Mouse (Mus musculus): ENCODE measurements around the gene Rlf. TPM values are rescaled to one million over a fixed set of nuclear protein-coding genes. Genes with fewer than 3 reads are reported as not detected.

Gene Rlf
- 4.6 TPM for polyA plus RNA-seq (2014; fragmentation: Illumina TruSeq; extraction: RNeasy Lipid Tissue Mini Kit (QIAGEN cat#74804); ENCODE audit: insufficient read depth, low read depth, low replicate concordance)

DNA sequence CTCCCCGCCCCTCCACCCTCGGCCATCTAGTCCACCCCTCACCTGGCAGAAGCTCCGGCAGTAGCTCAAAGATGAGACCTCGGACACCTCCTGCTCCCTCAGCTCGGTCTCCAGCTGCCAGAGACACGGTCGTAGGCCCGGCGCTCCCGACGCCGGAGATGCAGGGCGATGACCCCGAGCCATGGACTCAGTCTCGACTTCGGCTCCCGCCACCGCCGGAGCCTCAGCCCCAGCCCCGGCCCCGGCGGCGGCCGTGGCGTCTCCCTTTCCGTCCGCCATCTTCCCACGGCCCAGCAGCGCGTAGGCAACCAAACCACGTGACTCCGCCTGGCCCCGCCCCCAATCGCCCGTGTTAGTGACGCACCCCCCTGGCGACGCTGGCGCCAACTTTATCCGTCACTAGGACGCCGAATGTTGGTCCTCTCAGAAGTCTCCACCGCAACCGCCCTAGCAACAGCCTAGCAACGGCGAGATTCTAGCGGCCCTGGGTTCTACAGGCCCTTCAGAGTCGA, at the start of gene Rlf:
TSS of gene Rlf (minus strand) at position 292 of the 512 bp plus-strand sequence.

DNA sequence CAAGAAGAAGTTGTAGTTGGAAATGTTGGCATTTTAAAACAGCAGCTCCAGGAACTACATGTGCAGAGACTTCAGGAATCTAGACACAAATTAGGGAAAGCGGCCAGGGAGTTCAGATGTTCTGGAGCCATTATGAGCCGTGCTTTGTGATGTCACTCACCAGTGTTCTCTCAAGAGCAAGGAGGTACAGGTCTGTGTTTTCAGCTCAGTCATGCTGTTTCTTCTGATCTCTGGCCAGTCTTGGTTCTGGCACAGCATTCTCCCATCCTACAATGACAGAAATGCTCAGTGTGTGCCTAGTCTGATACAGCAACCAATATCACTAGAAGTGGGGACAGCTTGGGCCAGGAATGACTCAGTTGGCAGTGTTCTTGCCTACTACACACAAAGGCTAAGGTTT, 105.8 kb downstream of the Rlf start, which contains the start of gene Tmco2:
TSS of gene Tmco2 (minus strand) at position 101 of the 400 bp plus-strand sequence.

DNA sequence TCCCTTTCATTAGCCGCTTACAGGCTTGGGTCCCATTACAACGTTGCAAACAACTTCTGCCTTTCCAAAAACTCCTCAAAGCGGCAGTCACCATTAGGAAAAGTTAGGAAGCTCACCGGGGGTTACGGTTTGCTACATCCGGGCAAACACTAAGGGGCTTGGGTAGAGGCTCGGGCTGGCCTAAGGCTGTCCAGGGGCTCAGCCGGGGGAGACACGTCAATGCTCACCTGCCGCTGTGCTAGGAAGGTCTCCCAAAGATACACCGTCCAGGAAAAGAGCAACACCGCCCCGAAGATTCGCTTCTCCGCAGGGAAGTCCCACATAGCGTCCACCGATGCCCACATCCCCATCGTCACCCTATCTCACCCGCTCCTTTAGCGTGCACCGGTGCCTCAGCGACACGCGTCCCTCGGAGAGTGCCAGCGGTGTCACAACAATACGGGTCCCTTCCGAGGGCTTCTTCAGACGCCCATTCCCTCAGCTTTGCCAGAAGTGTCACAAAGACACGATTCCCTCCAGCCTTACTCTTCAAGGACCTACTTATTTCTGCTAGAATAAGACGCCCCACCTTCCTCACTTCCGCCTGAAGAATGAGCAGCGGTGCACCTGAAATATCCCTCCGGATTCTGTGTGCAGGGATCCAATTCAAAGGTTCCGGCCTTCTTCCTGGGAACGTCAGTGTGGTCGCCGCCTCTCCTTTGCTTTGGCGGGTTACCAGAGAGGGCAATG, 117.1 kb downstream of the Rlf start, which contains the start of gene Zmpste24:
TSS of gene Zmpste24 (minus strand) at position 592 of the 729 bp plus-strand sequence.

Other genes starting within 250 kb of the Rlf start
- gene Smap2, start 197.8 kb downstream of the Rlf start, polyA plus RNA-seq (2014; fragmentation: Illumina TruSeq; extraction: RNeasy Lipid Tissue Mini Kit (QIAGEN cat#74804); ENCODE audit: insufficient read depth, low read depth, low replicate concordance): 20.4 TPM
- gene Col9a2, start 175.7 kb downstream of the Rlf start, polyA plus RNA-seq (2014; fragmentation: Illumina TruSeq; extraction: RNeasy Lipid Tissue Mini Kit (QIAGEN cat#74804); ENCODE audit: insufficient read depth, low read depth, low replicate concordance): not detected
- 23.1 TPM for gene Zmpste24, start 116.8 kb downstream of the Rlf start, polyA plus RNA-seq (2014; fragmentation: Illumina TruSeq; extraction: RNeasy Lipid Tissue Mini Kit (QIAGEN cat#74804); ENCODE audit: insufficient read depth, low read depth, low replicate concordance)
- not detected for gene Tmco2, start 105.9 kb downstream of the Rlf start, polyA plus RNA-seq (2014; fragmentation: Illumina TruSeq; extraction: RNeasy Lipid Tissue Mini Kit (QIAGEN cat#74804); ENCODE audit: insufficient read depth, low read depth, low replicate concordance)
- not detected for gene Gm12888, start 109.8 kb upstream of the Rlf start, polyA plus RNA-seq (2014; fragmentation: Illumina TruSeq; extraction: RNeasy Lipid Tissue Mini Kit (QIAGEN cat#74804); ENCODE audit: insufficient read depth, low read depth, low replicate concordance)
- not detected for gene Gm12886, start 208.0 kb upstream of the Rlf start, polyA plus RNA-seq (2014; fragmentation: Illumina TruSeq; extraction: RNeasy Lipid Tissue Mini Kit (QIAGEN cat#74804); ENCODE audit: insufficient read depth, low read depth, low replicate concordance)